ENCODE assay signal across 22 mouse cellular contexts in the genomic region with DNA sequence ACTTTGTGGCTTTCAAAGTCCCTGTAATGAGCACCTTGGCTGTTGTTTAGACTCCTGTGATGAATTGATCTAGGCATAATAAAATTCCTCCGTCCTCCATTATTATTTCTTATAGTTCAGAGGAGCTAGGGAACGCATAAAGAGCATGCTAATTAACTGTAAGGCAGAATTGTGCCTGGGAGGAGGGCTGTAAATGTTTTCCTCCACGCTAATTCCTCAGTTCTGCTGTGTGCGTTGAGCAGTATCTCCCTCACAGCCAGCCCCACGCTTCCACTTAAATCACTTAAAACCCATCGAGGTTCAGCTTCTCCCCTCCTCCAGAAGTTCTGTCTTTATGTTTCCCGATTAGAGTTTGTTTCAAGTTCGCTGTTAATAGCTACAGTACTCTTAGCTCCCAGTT.
DNase-seq lines count a peak whose midpoint lies in the region; ATAC-seq and TF ChIP-seq lines count a peak whose summit lies in the region.
"Had no signal": no experiment of that assay in that cellular context is flagged by ENCODE, and none has a peak within 500 bp of the region (broad histone marks: within the 10 kb centered on the region; RNA-seq: fewer than 3 reads in every experiment).

No protein-coding gene starts in this region.

- H3K4me3 ChIP-seq in hindbrain, embryonic 16.5 days (ENCODE audit: low read length) = no peak overlapping the region
- H3K4me3 ChIP-seq in hindbrain, embryonic 11.5 days (ENCODE audit: low read depth, low read length) = no peak overlapping the region
- H3K4me3 ChIP-seq: embryonic facial prominence, embryonic 13.5 days; embryonic facial prominence, embryonic 15.5 days; erythroblast, embryonic 14.5 days; forebrain, embryonic 10.5 days; forebrain, embryonic 12.5 days had no signal

- H3K27ac ChIP-seq in hindbrain, embryonic 16.5 days (ENCODE audit: low read depth, low read length) = no peak overlapping the region
- no peak overlapping the region for H3K27ac ChIP-seq in hindbrain, embryonic 11.5 days (ENCODE audit: low read depth, low read length)
- H3K27ac ChIP-seq: embryonic facial prominence, embryonic 13.5 days; embryonic facial prominence, embryonic 15.5 days; forebrain, embryonic 10.5 days; forebrain, embryonic 12.5 days had no signal

- no peak overlapping the region for H3K9ac ChIP-seq in hindbrain, embryonic 16.5 days (ENCODE audit: low read depth, low read length)
- H3K9ac ChIP-seq in hindbrain, embryonic 11.5 days (ENCODE audit: low read depth, low read length) = no peak overlapping the region
- H3K9ac ChIP-seq: embryonic facial prominence, embryonic 13.5 days; embryonic facial prominence, embryonic 15.5 days; forebrain, embryonic 12.5 days had no signal

- no peak for TF ChIP-seq POLR2A in brain, embryonic 14.5 days (IDR thresholded peaks at IDR 0.05; ENCODE audit: borderline replicate concordance, extremely low read depth, insufficient read depth, insufficient read length, poor library complexity, severe bottlenecking)

- H3K36me3 ChIP-seq in hindbrain, embryonic 16.5 days (ENCODE audit: control insufficient read depth, insufficient read depth, low read length) = no peaks in the 10 kb centered on the region
- H3K36me3 ChIP-seq in hindbrain, embryonic 11.5 days (ENCODE audit: control insufficient read depth, insufficient read depth, low read length) = no peaks in the 10 kb centered on the region
- H3K36me3 ChIP-seq: embryonic facial prominence, embryonic 13.5 days; embryonic facial prominence, embryonic 15.5 days; forebrain, embryonic 10.5 days; forebrain, embryonic 12.5 days had no signal

- no peak for DNase-seq in hindbrain, embryonic 11.5 days (ENCODE audit: low spot score)
- peak; percentile 24 for DNase-seq in brain, adult 2 months (ENCODE audit: low read depth, low spot score)
- DNase-seq in brain, embryonic 14.5 days (ENCODE audit: low read depth) = peak; percentile 15
- no peak for DNase-seq in lung, postnatal 25 days (ENCODE audit: low spot score)
- DNase-seq: adrenal gland, adult 2 months; adrenal gland, postnatal 10 days; adrenal gland, postnatal 25 days; cerebellum, adult 11 months; cerebellum, adult 18-20 months; cerebellum, adult 8-10 months; cerebellum, adult 9-11 months; cerebellum, postnatal 14 days; cerebellum, postnatal 36 days; embryo, embryonic 11 days had no signal

- TF ChIP-seq CTCF in brain, embryonic 14.5 days (IDR thresholded peaks at IDR 0.05; ENCODE audit: borderline replicate concordance, extremely low read depth, insufficient read depth, insufficient read length) = no peak

- no peaks in the 10 kb centered on the region for H3K27me3 ChIP-seq in hindbrain, embryonic 16.5 days (replicated peaks; ENCODE audit: control insufficient read depth, insufficient read depth, low read length)
- no peaks in the 10 kb centered on the region for H3K27me3 ChIP-seq in hindbrain, embryonic 11.5 days (ENCODE audit: control insufficient read depth, insufficient read depth, low read length)
- H3K27me3 ChIP-seq: embryonic facial prominence, embryonic 13.5 days; embryonic facial prominence, embryonic 15.5 days; forebrain, embryonic 12.5 days had no signal

- H3K4me1 ChIP-seq in hindbrain, embryonic 16.5 days (ENCODE audit: control insufficient read depth, insufficient read depth, low read depth, low read length) = no peaks in the 10 kb centered on the region
- H3K4me1 ChIP-seq in hindbrain, embryonic 11.5 days (replicated peaks; ENCODE audit: control insufficient read depth, insufficient read depth, low read length) = no peaks in the 10 kb centered on the region
- H3K4me1 ChIP-seq: embryonic facial prominence, embryonic 13.5 days; embryonic facial prominence, embryonic 15.5 days; forebrain, embryonic 12.5 days had no signal

- no peak overlapping the region for H3K4me2 ChIP-seq in hindbrain, embryonic 16.5 days (ENCODE audit: low read length)
- H3K4me2 ChIP-seq in hindbrain, embryonic 11.5 days (replicated peaks; ENCODE audit: low read depth, low read length) = no peak overlapping the region
- H3K4me2 ChIP-seq: embryonic facial prominence, embryonic 13.5 days; embryonic facial prominence, embryonic 15.5 days; forebrain, embryonic 12.5 days had no signal

- WGBS in hindbrain, embryonic 16.5 days = 45% methylated on average over 8 of the region's 8 CpGs
- WGBS in hindbrain, embryonic 11.5 days = 81% methylated on average over 8 of the region's 8 CpGs

- H3K9me3 ChIP-seq in hindbrain, embryonic 16.5 days (ENCODE audit: control insufficient read depth, low read length) = no peaks in the 10 kb centered on the region; the same call in 1 of the 2 replicates
- H3K9me3 ChIP-seq in hindbrain, embryonic 11.5 days (ENCODE audit: control insufficient read depth, low read length) = no peaks in the 10 kb centered on the region
- H3K9me3 ChIP-seq: embryonic facial prominence, embryonic 13.5 days; embryonic facial prominence, embryonic 15.5 days; forebrain, embryonic 10.5 days; forebrain, embryonic 12.5 days had no signal

- ATAC-seq in hindbrain, embryonic 16.5 days = peak; percentile 54
- no peak for ATAC-seq in hindbrain, embryonic 11.5 days (ENCODE audit: low FRiP score)
- ATAC-seq: forebrain, embryonic 14.5 days; forebrain, embryonic 16.5 days had no signal

Comparison
In these comparisons a context has a peak if more than half of its experiments do, and no peak if none do; other contexts are left out.
1. DNase-seq: peak in brain, adult 2 months (single experiment) and brain, embryonic 14.5 days (single experiment); none in hindbrain, embryonic 11.5 days (single experiment) and lung, postnatal 25 days (single experiment).